Mouse (Mus musculus) left cerebral cortex, adult 2 months (tissue): ENCODE measurements at regions not wholly inside any gene's neighbourhood (a gene's known extent, or its start where the extent isn't known, plus 50 kb on each side); places are given as distances from the start of the nearest gene placed in this dataset.

ENCODE experiments used
- DNase-seq, 2 experiments: peaks; one replicate each; pipeline ENCODE4 v3.0.0; 2021 to 2022; ENCODE audit warnings: low spot score in 2 of 2, mixed read lengths in 1 of 2; ENCODE audit errors: extremely low spot score in 1 of 2
- H3K27ac ChIP-seq: fragments of 200-600 bp; 2 replicates; pipeline ENCODE4 v1.8.1; 2022
- H3K4me3 ChIP-seq: fragments of 200-600 bp; 2 replicates; pipeline ENCODE4 v1.8.1; 2022
- CTCF ChIP-seq: fragments of 200-600 bp; IDR thresholded peaks from 2 replicates; pipeline ENCODE4 v1.8.1; 2022; ENCODE audit warnings: antibody characterized with exemption, mild to moderate bottlenecking, moderate library complexity
- intact Hi-C: fragments of 180-260 bp; cut with DNase I; formaldehyde crosslinking; loops from one replicate; pipeline ENCODE4 v1.15.1; 2025

- Histone ChIP-seq H3K4me3 (no peak overlapping the region), H3K27ac (no peak overlapping the region)
- no peak for TF ChIP-seq CTCF
- no peak for DNase-seq
- intact Hi-C loops: no loop called here
Measured at GRCm38 (mm10) chr1:151293311-151294050, 50.8 kb upstream of the Ivns1abp start.
